Mouse (Mus musculus): ENCODE data around the gene Rnf113a2. TPM values are rescaled to one million over a fixed set of nuclear protein-coding genes. Genes with fewer than 3 reads are reported as not detected.

The Rnf113a2 gene
- polyA plus RNA-seq, 1 experiment, result 18.2 TPM

GRCm38 (mm10) chr12:84447386-84447785 is 30.4 kb downstream of the Rnf113a2 start:
- Histone ChIP-seq H3K4me1 (ENCODE audit: control insufficient read depth, insufficient read depth, low read length) (peaks cover 4% of the 10 kb centered on the region), H3K27ac (ENCODE audit: insufficient read depth, low read depth, low read length) (no peak overlapping the region), H3K4me3 (ENCODE audit: insufficient read depth, low read length) (no peak overlapping the region)
- no peak for TF ChIP-seq POLR2A (IDR thresholded peaks at IDR 0.05; ENCODE audit: borderline replicate concordance, low read depth, low read length)
- no peak for TF ChIP-seq CTCF (IDR thresholded peaks at IDR 0.05; ENCODE audit: low read depth, low read length)

- Histone ChIP-seq H3K4me3 (ENCODE audit: insufficient read depth, low read length) (no peak overlapping the region), H3K4me1 (ENCODE audit: control insufficient read depth, insufficient read depth, low read length) (peaks cover 10% of the 10 kb centered on the region), H3K27ac (ENCODE audit: insufficient read depth, low read depth, low read length) (no peak overlapping the region)
- TF ChIP-seq CTCF (IDR thresholded peaks at IDR 0.05; ENCODE audit: low read depth, low read length), result no peak
- no peak for TF ChIP-seq POLR2A (IDR thresholded peaks at IDR 0.05; ENCODE audit: borderline replicate concordance, low read depth, low read length)
Measured at GRCm38 (mm10) chr12:84448181-84448580, 31.2 kb downstream of the Rnf113a2 start.

- TF ChIP-seq POLR2A (IDR thresholded peaks at IDR 0.05; ENCODE audit: borderline replicate concordance, low read depth, low read length), result no peak
- no peak for TF ChIP-seq CTCF (IDR thresholded peaks at IDR 0.05; ENCODE audit: low read depth, low read length)
- Histone ChIP-seq H3K4me3 (ENCODE audit: insufficient read depth, low read length) (peak overlapping the region; percentile 79), H3K4me1 (ENCODE audit: control insufficient read depth, insufficient read depth, low read length) (peaks cover 10% of the 10 kb centered on the region), H3K27ac (ENCODE audit: insufficient read depth, low read depth, low read length) (no peak overlapping the region)
Measured at GRCm38 (mm10) chr12:84449887-84450286, 32.9 kb downstream of the Rnf113a2 start.

GRCm38 (mm10) chr12:84450351-84450717 is 33.3 kb downstream of the Rnf113a2 start:
- H3K27ac ChIP-seq (ENCODE audit: insufficient read depth, low read depth, low read length), result peak overlapping the region; percentile 8; the same call in 1 of the 2 replicates
- TF ChIP-seq CTCF (IDR thresholded peaks at IDR 0.05; ENCODE audit: low read depth, low read length) (no peak), POLR2A (IDR thresholded peaks at IDR 0.05; ENCODE audit: borderline replicate concordance, low read depth, low read length) (no peak)
- peak overlapping the region; percentile 79 for H3K4me3 ChIP-seq (ENCODE audit: insufficient read depth, low read length)
- H3K4me1 ChIP-seq (ENCODE audit: control insufficient read depth, insufficient read depth, low read length), result peaks cover 10% of the 10 kb centered on the region

GRCm38 (mm10) chr12:84450718-84451646 is 34.0 kb downstream of the Rnf113a2 start, which contains the start of the genes Aldh6a1 and Lin52:
Gene Aldh6a1 (minus strand): TSS chr12:84451004.
Gene Lin52 (plus strand): TSS chr12:84451422.
- peaks cover 10% of the 10 kb centered on the region for H3K4me1 ChIP-seq (ENCODE audit: control insufficient read depth, insufficient read depth, low read length)
- TF ChIP-seq CTCF (IDR thresholded peaks at IDR 0.05; ENCODE audit: low read depth, low read length) (no peak), POLR2A (IDR thresholded peaks at IDR 0.05; ENCODE audit: borderline replicate concordance, low read depth, low read length) (no peak)
- peak within 1 kb of the TSS; percentile 39 for H3K27ac ChIP-seq (ENCODE audit: insufficient read depth, low read depth, low read length)
- H3K4me3 ChIP-seq (ENCODE audit: insufficient read depth, low read length), result peak within 1 kb of the TSS; percentile 80

GRCm38 (mm10) chr12:84451801-84452200 is 34.8 kb downstream of the Rnf113a2 start:
- H3K4me3 ChIP-seq (ENCODE audit: insufficient read depth, low read length), result peak overlapping the region; percentile 80
- TF ChIP-seq CTCF (IDR thresholded peaks at IDR 0.05; ENCODE audit: low read depth, low read length), result no peak
- no peak for TF ChIP-seq POLR2A (IDR thresholded peaks at IDR 0.05; ENCODE audit: borderline replicate concordance, low read depth, low read length)
- peak overlapping the region; percentile 39 for H3K27ac ChIP-seq (ENCODE audit: insufficient read depth, low read depth, low read length)
- peaks cover 10% of the 10 kb centered on the region for H3K4me1 ChIP-seq (ENCODE audit: control insufficient read depth, insufficient read depth, low read length)

- Histone ChIP-seq H3K4me3 (ENCODE audit: insufficient read depth, low read length) (no peak overlapping the region), H3K27ac (ENCODE audit: insufficient read depth, low read depth, low read length) (no peak overlapping the region), H3K4me1 (ENCODE audit: control insufficient read depth, insufficient read depth, low read length) (peaks cover 8% of the 10 kb centered on the region)
- TF ChIP-seq CTCF (IDR thresholded peaks at IDR 0.05; ENCODE audit: low read depth, low read length) (no peak), POLR2A (IDR thresholded peaks at IDR 0.05; ENCODE audit: borderline replicate concordance, low read depth, low read length) (no peak)
Measured at GRCm38 (mm10) chr12:84456911-84457310, 39.9 kb downstream of the Rnf113a2 start.

- peaks cover 3% of the 10 kb centered on the region; the same call in 1 of the 2 replicates for H3K4me1 ChIP-seq (ENCODE audit: control insufficient read depth, insufficient read depth, low read length)
- no peak overlapping the region for H3K4me3 ChIP-seq (ENCODE audit: insufficient read depth, low read length)
- TF ChIP-seq CTCF (IDR thresholded peaks at IDR 0.05; ENCODE audit: low read depth, low read length), result no peak
- TF ChIP-seq POLR2A (IDR thresholded peaks at IDR 0.05; ENCODE audit: borderline replicate concordance, low read depth, low read length), result no peak
- H3K27ac ChIP-seq (ENCODE audit: insufficient read depth, low read depth, low read length), result no peak overlapping the region
Measured at GRCm38 (mm10) chr12:84459845-84460244, 42.8 kb downstream of the Rnf113a2 start.

- peaks cover 3% of the 10 kb centered on the region; the same call in 1 of the 2 replicates for H3K4me1 ChIP-seq (ENCODE audit: control insufficient read depth, insufficient read depth, low read length)
- H3K4me3 ChIP-seq (ENCODE audit: insufficient read depth, low read length), result no peak overlapping the region
- H3K27ac ChIP-seq (ENCODE audit: insufficient read depth, low read depth, low read length), result no peak overlapping the region
- TF ChIP-seq POLR2A (IDR thresholded peaks at IDR 0.05; ENCODE audit: borderline replicate concordance, low read depth, low read length) (no peak), CTCF (IDR thresholded peaks at IDR 0.05; ENCODE audit: low read depth, low read length) (no peak)
Measured at GRCm38 (mm10) chr12:84461416-84461815, 44.4 kb downstream of the Rnf113a2 start.

GRCm38 (mm10) chr12:84462856-84463255 is 45.9 kb downstream of the Rnf113a2 start:
- Histone ChIP-seq H3K4me3 (ENCODE audit: insufficient read depth, low read length) (no peak overlapping the region), H3K4me1 (ENCODE audit: control insufficient read depth, insufficient read depth, low read length) (peaks cover 3% of the 10 kb centered on the region; the same call in 1 of the 2 replicates), H3K27ac (ENCODE audit: insufficient read depth, low read depth, low read length) (no peak overlapping the region)
- TF ChIP-seq CTCF (IDR thresholded peaks at IDR 0.05; ENCODE audit: low read depth, low read length) (no peak), POLR2A (IDR thresholded peaks at IDR 0.05; ENCODE audit: borderline replicate concordance, low read depth, low read length) (no peak)

Other genes starting within 250 kb of the Rnf113a2 start
- gene Elmsan1, start 198.3 kb upstream of the Rnf113a2 start, polyA plus RNA-seq (2012; ENCODE audit: insufficient read depth, insufficient read length, missing spikeins), result 26.6 and 33.7 TPM in 2 replicates
- gene Ptgr2, start 132.0 kb upstream of the Rnf113a2 start, polyA plus RNA-seq (2012; ENCODE audit: insufficient read depth, insufficient read length, missing spikeins), result 46.7 and 50.7 TPM in 2 replicates
- gene Zfp410, start 100.3 kb upstream of the Rnf113a2 start, polyA plus RNA-seq (2012; ENCODE audit: insufficient read depth, insufficient read length, missing spikeins), result 26.3 and 27.3 TPM in 2 replicates
- gene Coq6, start 55.5 kb upstream of the Rnf113a2 start, polyA plus RNA-seq (2012; ENCODE audit: insufficient read depth, insufficient read length, missing spikeins), result 7.1 and 10.5 TPM in 2 replicates
- gene Fam161b, start 55.4 kb upstream of the Rnf113a2 start, polyA plus RNA-seq (2012; ENCODE audit: insufficient read depth, insufficient read length, missing spikeins), result 0.64 TPM in 2 replicates
- 14.2 and 18.7 TPM in 2 replicates for gene Entpd5, start 8.2 kb upstream of the Rnf113a2 start, polyA plus RNA-seq (2012; ENCODE audit: insufficient read depth, insufficient read length, missing spikeins)
- 0.90 and 1.2 TPM in 2 replicates for gene Bbof1, start 8.1 kb upstream of the Rnf113a2 start, polyA plus RNA-seq (2012; ENCODE audit: insufficient read depth, insufficient read length, missing spikeins)
- gene Aldh6a1, start 33.8 kb downstream of the Rnf113a2 start, polyA plus RNA-seq (2012; ENCODE audit: insufficient read depth, insufficient read length, missing spikeins), result 15.0 and 18.3 TPM in 2 replicates
- gene Lin52, start 34.2 kb downstream of the Rnf113a2 start, polyA plus RNA-seq (2012; ENCODE audit: insufficient read depth, insufficient read length, missing spikeins), result 10.3 and 13.7 TPM in 2 replicates
- gene Vsx2, start 152.6 kb downstream of the Rnf113a2 start, polyA plus RNA-seq (2012; ENCODE audit: insufficient read depth, insufficient read length, missing spikeins), result not detected in 2 replicates
- gene Abcd4, start 200.2 kb downstream of the Rnf113a2 start, polyA plus RNA-seq (2012; ENCODE audit: insufficient read depth, insufficient read length, missing spikeins), result 12.6 and 18.6 TPM in 2 replicates
- not detected in 2 replicates for gene Vrtn, start 223.8 kb downstream of the Rnf113a2 start, polyA plus RNA-seq (2012; ENCODE audit: insufficient read depth, insufficient read length, missing spikeins)